Mouse (Mus musculus) frontal cortex, postnatal 25 days (tissue): ENCODE data around the gene Gm17662.

Experiments
- DNase-seq, 2 experiments: peaks; one replicate each; pipeline ENCODE4 v3.0.0; 2022; ENCODE audit warnings: low spot score in 2 of 2

Gm17662 gene

DNA sequence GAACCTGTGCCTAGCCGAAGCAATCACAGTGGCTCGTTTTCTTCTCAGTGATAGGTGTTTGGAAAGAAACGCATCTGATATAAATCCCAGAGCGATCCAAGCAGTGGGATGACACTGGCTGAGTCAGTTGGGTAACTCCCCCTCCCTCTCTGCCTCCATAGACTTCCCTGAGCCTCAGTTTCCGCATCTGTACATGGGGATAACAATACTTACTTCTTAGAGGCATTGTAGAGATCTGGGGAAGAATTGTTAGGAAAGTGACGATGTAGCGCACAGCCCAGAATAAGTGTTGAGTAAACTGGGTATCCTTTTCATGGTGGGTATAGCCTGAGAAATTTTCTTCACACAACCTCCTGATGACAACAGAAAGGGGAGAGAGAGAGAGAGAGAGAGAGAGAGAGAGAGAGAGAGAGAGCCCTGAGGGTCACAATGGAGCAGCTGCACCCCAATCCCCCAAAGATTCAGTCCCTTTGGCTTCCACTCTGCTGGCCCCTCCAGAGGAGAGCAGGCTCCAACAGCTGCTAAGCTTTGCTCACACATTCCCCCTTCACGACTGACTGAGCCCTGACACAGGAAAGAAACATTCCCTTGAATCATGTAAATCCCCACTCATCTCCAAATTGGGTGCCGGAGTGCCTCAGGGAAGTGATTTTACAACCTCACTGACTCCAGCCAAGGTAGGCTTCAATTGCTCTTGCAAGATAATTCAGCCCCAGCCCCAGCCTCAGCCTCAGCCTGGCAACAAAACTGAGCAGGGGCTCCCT lies 31.6 kb downstream of the Gm17662 start:
- no peak for DNase-seq

DNA sequence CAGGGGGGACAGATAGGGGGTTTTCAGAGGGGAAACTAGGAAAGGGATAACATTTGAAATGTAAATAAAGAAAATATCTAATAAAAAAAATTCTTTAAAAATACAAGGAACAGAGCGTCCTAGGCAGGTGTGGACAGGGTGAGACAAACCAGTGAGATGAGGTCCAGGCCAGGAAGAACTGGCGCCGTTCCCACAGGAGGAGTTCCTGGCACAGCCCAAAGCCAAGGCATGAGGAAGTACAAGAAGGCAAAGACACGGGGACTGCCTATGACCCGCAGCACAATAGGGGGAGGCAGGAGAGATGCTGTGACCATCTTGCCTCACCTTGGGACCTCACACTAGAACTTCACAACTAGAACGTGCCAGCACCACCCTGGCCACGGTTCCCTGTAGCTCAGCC lies 34.6 kb downstream of the Gm17662 start:
- DNase-seq: no peak

- DNase-seq: no peak
Measured at GRCm38 (mm10) chr4:104893588-104893987, 36.5 kb downstream of the Gm17662 start.

DNA sequence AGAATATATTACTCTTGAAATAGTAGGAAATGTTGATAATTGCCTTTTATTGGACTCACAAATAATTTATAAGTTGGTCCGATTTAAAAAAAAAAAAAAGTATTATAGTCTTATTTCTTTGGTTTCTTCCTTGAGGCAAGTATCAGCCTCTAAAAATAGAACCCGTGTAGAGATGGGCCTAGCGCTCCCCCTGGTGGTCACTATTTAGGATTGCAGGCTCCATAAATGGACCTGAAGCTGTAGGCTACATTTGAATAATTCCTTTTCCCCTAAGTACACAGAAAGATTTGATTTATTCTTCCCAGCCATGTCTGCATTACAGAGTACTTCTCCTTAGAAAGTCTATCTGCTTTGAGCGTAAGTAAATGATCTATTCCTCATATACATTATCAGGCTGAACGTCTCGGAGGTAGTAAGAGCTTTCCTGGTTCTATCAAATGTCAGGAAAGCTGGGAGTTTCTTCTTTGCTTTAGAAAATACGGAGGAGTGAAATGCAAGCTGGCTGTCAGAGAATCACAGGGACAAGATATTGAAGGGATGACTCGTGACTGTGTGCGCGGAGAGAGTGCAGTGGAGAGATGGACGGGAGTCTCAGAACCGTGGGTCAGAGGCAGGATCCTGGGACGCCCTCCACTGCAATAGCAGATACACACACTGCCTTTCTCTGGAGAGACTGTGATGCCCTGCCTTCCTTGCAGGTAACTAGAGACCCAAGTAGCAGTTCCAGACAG lies 37.0 kb downstream of the Gm17662 start:
- peak; percentile 40 to 60 for DNase-seq

- DNase-seq: no peak
Measured at GRCm38 (mm10) chr4:104902836-104903235, 45.7 kb downstream of the Gm17662 start.

GRCm38 (mm10) chr4:104905049-104905448 lies 47.9 kb downstream of the Gm17662 start:
- DNase-seq: no peak
